Mouse (Mus musculus): ENCODE data around the gene Dctn1. TPM values are rescaled to one million over a fixed set of nuclear protein-coding genes. Genes with fewer than 3 reads are reported as not detected.

Gene Dctn1
- polyA plus RNA-seq (2012) = 242 and 327 TPM in 2 replicates

DNA sequence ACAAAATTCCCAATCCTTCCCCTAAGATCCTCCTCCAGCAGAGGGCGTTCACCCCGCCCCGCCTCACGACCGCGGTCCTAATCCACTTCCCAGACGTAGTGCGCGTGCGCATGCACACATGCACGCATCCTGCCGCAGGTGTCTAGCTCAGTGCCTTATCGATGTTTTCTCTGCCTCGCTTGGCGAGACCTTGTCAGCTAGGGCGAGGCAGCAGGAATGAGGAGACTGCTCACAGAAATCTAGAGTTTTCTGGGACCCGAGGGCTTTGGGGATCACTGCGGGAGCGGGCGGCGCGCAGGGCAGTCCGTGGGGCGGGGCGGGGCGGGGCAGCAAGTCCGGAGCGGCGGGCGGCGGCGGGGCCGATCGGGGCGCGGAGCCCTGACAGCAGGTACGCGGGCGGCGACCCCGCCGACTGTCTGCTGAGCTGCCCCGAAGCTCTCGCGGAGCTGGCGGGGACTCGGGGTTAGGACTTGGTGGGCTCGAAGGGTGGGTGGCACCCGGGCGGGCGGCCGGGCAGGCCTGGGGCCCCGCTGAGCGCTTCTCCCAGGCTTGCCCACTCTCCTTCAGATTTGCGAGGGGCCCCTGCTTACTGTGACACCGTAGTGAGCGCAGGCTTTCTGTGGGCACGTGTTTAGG, at the start of gene Dctn1:
Gene Dctn1, plus strand, starts transcription at position 314 of the 636 bp plus-strand sequence.

GRCm38 (mm10) chr6:83120930-83121862, 44.5 kb upstream of the Dctn1 start, which contains the start of gene Wbp1:
Wbp1 (minus strand) TSS chr6:83121559.

DNA sequence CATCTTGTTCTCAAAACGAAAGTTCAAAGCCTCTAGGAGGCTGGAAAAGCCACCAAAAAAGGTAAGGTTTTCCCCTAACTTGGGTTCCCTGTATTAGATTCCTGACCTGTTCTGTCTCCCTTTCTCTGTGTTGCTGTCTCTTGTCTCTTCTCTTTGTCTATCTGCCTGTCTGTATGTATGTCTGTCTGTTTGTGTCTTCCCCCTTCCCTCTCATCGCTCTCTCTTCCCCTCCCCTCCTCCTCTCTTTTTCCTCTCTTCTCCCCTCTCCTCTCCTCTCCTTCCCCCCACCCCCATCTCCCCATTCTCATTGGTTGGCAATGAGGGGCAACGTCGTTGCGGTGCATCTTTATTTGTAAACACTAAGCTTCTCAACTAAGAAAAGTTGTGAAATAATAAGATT, 40.4 kb upstream of the Dctn1 start, which contains the start of gene Ino80b:
Gene Ino80b, minus strand, starts transcription at position 101 of the 400 bp plus-strand sequence.

GRCm38 (mm10) chr6:83134951-83135513, 30.7 kb upstream of the Dctn1 start, which contains the start of gene Rtkn:
Rtkn (plus strand) TSS chr6:83135463.

DNA sequence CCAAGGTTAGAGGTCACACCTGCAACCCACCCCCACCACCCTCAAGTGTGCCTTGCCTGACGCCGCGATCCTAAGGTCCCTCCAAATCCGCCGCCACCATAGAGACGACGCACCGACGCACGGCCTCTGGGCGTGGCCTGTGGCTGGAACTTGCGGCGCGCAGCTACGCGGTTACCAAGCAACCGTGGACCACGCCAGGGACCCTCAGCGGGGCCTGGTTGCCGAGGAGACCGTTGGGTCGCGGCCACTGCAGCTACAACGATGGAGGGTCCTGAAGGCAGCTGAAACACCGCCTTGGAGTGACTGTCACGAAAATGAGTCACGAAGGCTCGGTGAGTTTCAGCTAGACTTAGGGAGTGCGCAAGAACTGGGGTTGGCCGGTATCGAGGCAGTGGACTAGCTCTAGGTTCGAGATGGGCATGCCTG, 9.4 kb upstream of the Dctn1 start, which contains the start of the genes Wdr54 and 1700003E16Rik:
Gene Wdr54, minus strand, starts transcription at position 139 of the 426 bp plus-strand sequence.
Gene 1700003E16Rik, plus strand, starts transcription at position 146 of the 426 bp plus-strand sequence.

DNA sequence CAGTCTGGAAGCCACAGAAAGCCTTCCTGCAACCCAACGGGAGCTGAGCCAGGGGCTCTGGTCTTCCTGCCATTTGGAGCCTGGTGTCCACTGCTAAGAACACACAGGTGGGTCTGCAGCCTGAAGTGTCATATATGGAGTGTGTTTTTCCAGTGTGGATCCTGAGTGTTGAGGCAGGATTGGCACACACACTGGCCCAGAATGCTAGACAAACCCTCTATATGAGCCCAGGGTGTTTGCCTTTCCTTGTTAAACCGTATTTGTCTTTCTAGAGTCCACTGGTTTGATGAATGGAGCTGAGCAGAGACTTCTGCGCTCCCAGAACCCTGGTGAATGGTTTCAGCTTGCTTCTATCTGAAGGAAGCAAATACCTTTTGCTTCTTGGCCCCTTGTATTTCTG, 54.1 kb downstream of the Dctn1 start, which contains the start of gene Slc4a5:
Gene Slc4a5, plus strand, starts transcription at position 15 of the 400 bp plus-strand sequence.

Other genes starting within 250 kb of the Dctn1 start
- gene Sema4f, start 226.2 kb upstream of the Dctn1 start, polyA plus RNA-seq (2012) = 0.47 and 0.49 TPM in 2 replicates
- gene M1ap, start 219.0 kb upstream of the Dctn1 start, polyA plus RNA-seq (2012) = 4.4 and 6.4 TPM in 2 replicates
- 83.5 and 86.6 TPM in 2 replicates for gene Dok1, start 132.4 kb upstream of the Dctn1 start, polyA plus RNA-seq (2012)
- gene Loxl3, start 131.7 kb upstream of the Dctn1 start, polyA plus RNA-seq (2012) = 0.40 and 0.58 TPM in 2 replicates
- 985 and 1,115 TPM in 2 replicates for gene Aup1, start 111.4 kb upstream of the Dctn1 start, polyA plus RNA-seq (2012)
- gene Htra2, start 110.6 kb upstream of the Dctn1 start, polyA plus RNA-seq (2012) = 96.6 and 98.0 TPM in 2 replicates
- 0.50 and 0.96 TPM in 2 replicates for gene Dqx1, start 108.1 kb upstream of the Dctn1 start, polyA plus RNA-seq (2012)
- gene Tlx2, start 95.6 kb upstream of the Dctn1 start, polyA plus RNA-seq (2012) = not detected in 2 replicates
- 8.0 and 8.6 TPM in 2 replicates for gene Pcgf1, start 88.1 kb upstream of the Dctn1 start, polyA plus RNA-seq (2012)
- gene Lbx2, start 79.6 kb upstream of the Dctn1 start, polyA plus RNA-seq (2012) = 0.29 and 0.54 TPM in 2 replicates
- gene Ccdc142, start 64.3 kb upstream of the Dctn1 start, polyA plus RNA-seq (2012) = 7.9 and 8.7 TPM in 2 replicates
- gene Gm42688, start 64.3 kb upstream of the Dctn1 start, polyA plus RNA-seq (2012) = 4.3 and 4.9 TPM in 2 replicates
- gene Mrpl53, start 56.9 kb upstream of the Dctn1 start, polyA plus RNA-seq (2012) = 37.3 and 44.4 TPM in 2 replicates
- gene Mogs, start 50.4 kb upstream of the Dctn1 start, polyA plus RNA-seq (2012) = 188 and 205 TPM in 2 replicates
- gene Wbp1, start 44.4 kb upstream of the Dctn1 start, polyA plus RNA-seq (2012) = 60.5 and 62.6 TPM in 2 replicates
- gene Ino80b, start 40.5 kb upstream of the Dctn1 start, polyA plus RNA-seq (2012) = 241 and 250 TPM in 2 replicates
- 16.5 and 24.1 TPM in 2 replicates for gene Rtkn, start 30.5 kb upstream of the Dctn1 start, polyA plus RNA-seq (2012)
- 0.34 TPM in 1 of 2 replicates, not detected in the other for gene Wdr54, start 9.5 kb upstream of the Dctn1 start, polyA plus RNA-seq (2012)
- gene 1700003E16Rik, start 9.5 kb upstream of the Dctn1 start, polyA plus RNA-seq (2012) = 0.07 and 0.10 TPM in 2 replicates
- gene Slc4a5, start 53.9 kb downstream of the Dctn1 start, polyA plus RNA-seq (2012) = 0.46 and 0.62 TPM in 2 replicates
- gene Mthfd2, start 160.0 kb downstream of the Dctn1 start, polyA plus RNA-seq (2012) = 12.6 and 17.0 TPM in 2 replicates
- 80.4 and 99.8 TPM in 2 replicates for gene Mob1a, start 160.1 kb downstream of the Dctn1 start, polyA plus RNA-seq (2012)
- gene Bola3, start 183.2 kb downstream of the Dctn1 start, polyA plus RNA-seq (2012) = 24.8 and 34.2 TPM in 2 replicates

Measured in megakaryocyte-erythroid progenitor cell, adult 5 weeks (primary cell).